Mouse (Mus musculus) embryo, embryonic 11.5 days (tissue): ENCODE results near the gene Rnf10.

ENCODE experiments used
- DNase-seq: peaks from one replicate; pipeline ENCODE4 v3.0.0-alpha.2; 2012; ENCODE audit warnings: low read depth, low spot score

The Rnf10 gene

DNA sequence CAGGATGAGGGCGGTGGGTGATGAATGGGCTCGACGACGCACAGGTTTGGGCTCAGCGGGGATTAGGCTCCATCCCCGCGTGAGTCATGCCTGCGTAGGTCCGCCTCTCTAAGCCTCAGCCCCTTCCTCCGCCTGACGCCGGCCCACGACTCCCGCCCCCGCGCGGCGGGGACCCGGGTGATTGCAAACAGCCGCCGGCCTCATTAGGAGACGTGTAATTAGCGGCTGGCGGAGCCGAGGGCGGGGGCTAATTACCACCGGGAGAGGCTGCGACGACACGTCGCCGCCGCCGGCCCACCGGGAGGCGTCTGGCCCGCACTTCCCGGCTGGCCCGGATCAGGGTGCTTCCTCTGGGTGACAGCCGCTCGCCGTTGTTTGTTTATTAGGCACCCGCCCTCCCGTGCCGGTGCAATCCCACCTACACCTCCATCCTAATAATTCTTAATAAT, 37.4 kb downstream of the Rnf10 start:
- no peak for DNase-seq

DNA sequence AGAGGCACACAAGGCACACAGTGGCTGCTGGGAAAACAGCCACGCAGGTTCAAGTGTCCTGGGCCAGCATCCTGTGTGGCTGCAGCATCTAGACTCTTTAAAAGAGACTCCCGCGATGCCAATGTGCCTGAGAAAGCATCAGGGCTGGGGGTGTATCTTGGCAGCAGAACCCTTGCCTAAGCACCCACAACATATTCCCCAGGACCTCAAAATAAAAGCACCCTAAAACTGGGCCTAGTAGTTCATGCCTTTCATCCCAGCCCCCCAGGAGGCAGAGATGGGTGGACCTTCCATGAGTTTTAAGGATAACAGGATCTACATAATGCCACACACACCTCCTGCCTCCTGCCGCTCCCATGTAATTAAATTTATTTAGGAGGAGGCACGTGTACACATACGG, 38.2 kb downstream of the Rnf10 start:
- DNase-seq: no peak

DNA sequence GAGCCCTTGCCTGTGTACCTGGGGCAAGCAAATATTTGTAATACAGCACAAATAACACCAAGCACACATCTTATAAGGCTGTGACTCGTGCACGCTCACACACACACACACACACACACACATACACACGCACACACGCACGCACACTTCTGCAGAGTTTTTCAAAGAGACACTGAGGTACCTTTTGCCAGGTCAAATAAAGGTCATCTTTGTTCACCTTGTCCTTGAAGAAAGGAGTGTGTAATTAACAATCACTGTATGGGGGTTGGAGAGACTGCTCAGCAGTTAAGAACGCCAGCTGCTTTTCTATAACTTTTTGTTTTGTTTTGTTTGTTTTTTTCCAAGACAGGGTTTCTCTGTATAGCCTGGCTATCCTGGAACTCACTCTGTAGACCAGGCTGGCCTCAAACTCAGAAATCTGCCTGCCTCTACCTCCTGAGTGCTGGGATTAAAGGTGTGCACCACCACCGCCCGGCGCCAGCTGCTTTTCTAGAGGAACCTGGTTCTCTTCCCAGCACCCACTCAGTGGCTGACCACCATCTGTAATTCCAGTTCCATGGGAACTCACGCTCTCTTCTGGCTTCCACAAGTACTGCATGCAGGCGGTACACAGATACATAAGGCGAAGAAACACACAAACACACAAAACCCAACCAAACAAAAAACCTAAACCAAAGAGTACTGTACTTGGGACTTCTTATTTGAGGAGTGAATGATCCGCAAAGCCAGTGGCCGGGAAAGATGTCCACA, 39.5 kb downstream of the Rnf10 start:
- DNase-seq: no peak

DNA sequence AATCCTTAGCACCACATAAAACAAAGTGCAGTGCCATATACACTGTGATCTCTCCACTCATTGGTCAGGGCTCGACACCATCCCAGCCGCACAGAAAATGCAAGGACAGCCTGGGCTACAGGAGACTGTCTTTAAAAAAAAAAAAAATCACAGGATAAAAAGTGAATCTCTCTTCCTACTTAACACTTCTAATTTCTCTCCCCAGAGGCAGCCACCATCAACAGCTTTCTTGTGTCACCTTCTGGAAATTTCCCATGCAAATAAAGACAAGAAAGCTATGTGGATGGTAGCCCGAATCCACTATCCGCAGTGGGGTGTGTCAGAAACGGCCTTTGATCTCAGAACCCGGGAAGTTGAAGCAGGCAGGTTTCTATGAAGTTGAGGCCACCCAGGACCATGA, 40.2 kb downstream of the Rnf10 start:
- no peak for DNase-seq

DNA sequence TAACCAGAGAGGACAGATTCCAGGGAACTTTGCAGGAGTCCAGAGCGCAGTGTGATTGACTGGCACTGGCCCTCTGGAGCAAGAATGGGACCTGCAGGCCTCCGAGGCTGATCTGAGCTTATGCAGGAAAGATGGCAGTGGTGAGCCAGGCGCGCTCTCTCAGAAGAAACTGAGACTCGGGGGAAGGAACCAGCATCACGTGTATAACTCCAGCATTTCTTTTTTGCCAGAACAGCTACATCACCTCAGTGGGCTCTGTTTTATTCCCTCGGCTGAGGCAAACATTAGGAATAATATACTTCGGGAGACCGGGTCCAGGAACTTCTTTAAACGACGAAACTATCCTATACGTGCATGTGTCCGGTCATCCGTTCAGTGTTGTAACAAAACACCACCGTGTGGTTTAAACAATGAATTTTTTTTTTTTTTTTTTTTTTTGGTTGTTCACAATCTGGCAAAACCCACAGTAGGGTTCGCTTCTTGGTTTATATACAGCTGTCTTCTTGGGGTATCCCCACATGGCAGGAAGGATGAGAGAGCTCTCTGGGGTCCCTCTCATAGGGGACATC, 41.1 kb downstream of the Rnf10 start:
- DNase-seq: no peak

DNA sequence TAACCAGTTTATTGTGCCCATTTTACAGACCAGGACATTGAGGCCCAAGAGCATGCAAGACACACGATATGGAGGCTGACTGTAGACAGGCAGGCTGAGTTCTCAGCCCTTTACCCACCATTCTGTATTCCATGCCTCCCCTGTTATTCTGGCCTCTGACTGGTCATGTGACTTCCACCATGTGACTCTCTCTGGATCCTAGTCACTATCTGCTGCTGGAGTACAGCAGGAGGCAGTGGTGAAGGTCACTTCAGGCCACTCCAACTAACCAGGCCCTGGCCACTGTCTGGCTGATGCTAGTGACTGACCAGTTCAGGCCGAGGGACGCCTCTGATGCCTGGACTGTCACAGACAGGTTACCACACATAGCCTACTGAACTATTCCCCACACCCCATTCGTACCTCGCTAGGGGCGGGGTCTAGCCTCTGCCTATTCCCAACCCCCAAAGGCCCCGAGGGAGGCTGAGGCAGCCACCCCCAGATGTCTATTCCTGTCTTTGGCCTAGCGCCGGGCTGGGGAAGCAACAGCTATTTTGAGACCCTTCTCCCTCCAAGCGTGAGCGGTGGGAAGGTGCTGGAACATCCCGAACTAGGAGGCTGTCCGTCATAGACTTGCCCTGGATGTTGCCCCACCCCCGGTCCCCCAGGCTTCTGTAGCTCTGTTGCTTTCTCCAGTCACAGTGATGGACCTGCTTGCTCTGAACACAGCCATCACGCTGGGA, 41.7 kb downstream of the Rnf10 start:
- DNase-seq: no peak

DNA sequence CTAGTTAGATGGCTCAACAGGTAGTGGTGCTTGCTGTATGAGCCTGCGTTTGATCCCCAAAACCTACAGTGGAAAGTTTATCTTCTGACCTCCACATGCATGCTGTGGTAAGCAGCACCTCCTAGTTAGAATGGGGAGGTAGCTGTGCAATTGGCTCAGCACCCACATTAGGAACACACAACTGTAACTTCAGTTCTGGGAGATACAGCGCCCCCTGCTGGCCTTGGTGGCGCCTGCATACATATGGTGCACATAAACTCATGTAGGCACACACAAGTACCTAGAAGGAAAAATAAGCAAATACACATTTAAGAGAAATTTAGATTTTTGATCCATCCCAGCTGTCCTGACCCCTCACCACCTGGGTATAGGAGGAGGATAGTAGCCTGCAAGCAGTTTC, 50.2 kb downstream of the Rnf10 start:
- no peak for DNase-seq

DNA sequence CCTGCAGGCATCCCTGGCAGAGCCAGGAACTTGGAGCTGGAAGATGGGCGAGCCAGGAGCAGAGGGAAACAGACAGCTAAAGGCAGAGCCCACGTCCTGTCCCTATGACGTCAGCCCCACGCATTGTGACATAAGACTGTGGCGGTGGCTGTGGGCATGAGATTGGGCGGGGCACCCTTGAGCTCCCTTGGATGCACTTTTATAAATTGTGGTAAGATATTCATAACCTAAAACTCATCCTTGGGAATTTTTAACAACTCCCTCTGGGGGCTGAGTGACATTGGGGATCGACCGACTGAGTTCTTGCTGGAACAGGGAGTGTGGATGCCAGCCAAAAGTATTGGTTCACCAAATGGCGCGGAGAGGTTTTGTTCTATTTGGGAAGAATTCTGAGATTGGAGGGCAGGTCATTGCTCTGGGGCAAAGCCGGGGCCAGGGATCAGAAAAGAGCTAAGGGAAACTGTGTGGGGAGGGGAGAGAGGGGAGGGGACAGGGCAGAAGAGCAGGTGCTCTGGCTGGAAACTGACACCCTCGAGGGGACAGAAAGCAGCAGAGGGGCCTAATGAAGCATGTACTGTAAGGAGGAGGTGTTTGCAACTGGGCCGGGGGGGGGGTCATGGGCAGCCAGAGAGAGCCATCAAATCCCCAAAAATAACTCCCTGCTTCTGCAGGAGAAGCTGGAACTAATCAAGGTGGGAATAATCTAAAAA, 51.6 kb downstream of the Rnf10 start:
- no peak for DNase-seq

DNA sequence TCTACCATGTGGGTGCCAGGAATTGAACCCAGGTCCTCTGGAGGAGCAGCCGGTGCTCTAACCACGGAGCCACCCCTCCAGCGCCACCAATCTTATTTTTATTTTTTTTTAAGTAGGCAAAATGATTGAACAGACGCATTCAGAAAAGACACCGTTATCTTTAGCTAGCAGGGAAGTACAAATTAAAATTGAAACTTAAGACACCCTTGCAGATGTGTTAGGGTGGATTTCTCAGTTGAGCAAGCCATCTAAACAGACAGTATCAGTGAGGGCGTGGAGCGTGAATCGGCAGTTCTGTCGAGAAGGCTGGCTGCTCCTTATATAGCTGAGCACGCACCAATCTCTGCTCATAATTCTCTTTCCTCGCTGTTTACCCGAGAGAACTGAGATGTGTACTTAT, 54.7 kb downstream of the Rnf10 start:
- no peak for DNase-seq

DNA sequence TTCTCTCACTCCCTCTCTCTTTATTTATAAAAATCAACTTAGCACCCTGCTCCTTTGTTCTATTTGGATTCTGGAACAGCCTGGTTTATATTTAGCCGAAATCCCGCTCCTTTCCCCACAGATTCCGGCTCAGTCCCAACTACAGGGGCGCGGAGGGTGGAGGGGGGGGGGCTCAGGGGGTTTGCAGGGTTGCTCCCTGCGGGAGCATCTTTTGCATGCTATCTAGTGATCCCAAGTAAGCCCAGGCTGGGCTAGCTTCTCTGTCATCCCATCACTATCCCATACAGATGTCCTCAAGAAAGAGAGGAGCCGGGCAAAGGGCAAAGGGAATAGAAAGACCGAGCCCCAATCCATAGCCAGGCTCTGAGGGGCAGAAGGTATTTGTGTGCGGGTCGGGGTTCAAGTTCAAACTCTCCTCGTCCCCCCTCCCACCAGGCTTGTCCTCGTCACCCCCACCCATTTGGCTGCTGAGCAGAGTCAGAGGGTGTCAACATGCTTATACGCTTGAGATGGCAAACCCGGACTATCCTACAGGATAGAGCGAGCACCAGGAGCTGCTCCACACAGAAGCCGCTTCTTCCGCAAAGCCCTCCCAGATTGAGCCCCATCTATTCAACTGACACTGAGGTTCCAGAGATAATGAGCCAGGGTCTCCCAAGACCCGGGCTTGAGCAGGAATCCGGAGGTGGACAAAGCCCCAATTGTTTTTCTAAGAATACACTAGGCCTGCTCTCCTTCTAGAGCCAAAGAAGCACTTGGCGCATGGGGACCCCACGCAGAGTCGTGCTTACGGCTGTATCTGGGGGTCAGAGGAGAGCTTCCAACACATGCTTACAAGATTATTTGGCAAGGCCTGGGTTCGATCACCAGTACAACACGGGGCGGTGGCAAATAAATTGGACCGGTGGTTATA, 57.2 kb downstream of the Rnf10 start:
- DNase-seq: no peak

DNA sequence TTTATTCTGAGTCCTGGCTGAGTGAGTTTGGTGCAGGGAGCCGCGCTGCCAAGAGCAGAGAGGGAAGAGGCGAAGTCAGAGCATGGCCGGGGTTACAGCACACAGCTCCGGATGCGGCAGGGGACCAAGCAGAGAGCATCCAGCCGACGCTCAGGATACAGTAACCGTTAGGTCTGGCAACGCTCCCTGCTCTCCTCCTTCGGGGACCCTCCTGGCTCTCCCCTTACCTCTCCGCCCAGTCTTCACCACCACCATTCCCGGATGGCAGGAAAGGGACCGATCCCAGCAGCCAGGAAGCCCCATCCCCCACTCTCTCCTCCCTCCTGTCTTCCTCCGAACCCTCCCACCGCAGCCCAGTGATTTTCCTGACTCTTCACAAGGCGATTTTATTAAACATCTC, 57.8 kb downstream of the Rnf10 start:
- DNase-seq: no peak

DNA sequence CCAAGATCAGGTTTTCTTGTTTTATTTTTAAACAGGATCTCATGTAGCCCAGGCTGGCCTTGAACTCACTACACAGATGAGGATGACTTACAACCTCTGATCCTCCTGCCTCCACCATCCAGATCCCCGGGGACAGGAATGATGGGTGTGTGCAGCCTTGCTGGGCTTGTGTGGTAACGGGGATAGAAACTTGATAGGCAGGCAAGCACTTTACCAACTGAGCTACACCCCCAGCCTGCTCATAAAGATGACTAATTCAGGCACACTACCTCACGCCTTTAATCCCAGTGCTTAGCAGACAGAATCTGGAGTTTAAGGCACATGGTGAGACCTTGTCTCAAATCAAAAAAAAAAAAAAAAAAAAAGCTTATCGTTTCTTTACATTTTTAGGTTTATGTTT, 59.8 kb downstream of the Rnf10 start:
- no peak for DNase-seq

DNA sequence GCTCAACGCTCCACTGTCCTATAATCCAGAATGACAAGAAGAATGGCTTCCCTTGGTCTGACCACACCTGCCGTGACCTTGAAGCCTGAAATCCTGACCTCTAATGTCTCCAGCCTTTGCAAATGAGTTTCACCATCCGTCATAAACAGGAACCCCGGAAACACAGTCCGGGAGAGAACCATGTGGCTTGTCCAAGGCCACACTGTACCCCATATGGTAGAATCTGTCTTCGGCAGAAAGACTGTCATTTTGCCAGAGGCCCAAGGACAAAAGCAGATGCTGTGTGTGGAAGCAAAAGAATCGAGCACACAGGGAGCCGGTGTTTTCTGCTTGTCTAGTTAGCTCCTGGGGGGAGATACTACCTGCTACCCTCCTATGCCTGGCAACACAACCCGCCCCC, 60.2 kb downstream of the Rnf10 start:
- no peak for DNase-seq

DNA sequence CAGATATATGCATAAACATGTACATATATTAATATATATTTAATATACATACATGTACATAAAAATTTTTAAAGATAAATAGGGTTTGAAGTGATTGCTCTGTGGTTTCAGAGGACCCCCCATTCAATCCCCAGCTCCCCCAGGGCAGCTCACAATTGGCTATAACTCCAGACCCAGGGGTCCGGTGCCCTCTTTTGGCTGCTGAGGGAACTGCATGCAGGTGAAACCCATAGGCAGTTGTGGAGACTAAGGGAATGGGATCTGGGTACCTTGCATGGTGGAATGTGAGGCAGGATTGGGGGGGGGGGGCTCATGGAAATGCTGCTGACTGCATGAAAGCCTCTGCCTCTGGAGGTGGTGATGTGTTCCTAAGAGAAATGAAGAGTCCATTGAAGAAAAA, 62.3 kb downstream of the Rnf10 start:
- DNase-seq: no peak

DNA sequence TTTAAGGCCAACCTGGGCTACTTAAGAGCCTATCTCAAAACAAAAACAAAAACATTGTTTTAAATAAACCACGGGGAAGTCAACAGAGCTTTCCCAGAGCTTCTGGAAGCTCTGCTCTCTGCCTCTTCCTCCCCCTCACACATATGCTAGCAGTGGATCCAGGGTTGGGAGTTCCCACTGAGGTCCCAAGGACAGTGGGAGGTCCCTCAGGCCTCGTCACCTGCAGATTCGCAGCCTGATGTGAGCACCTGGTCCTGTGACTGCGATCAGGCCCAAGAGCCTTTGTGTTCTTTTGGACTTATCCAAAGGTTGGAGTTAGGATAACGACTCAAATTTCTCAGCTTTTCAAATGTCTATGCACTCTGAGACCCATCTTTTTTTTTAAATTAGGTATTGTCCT, 64.1 kb downstream of the Rnf10 start:
- no peak for DNase-seq

DNA sequence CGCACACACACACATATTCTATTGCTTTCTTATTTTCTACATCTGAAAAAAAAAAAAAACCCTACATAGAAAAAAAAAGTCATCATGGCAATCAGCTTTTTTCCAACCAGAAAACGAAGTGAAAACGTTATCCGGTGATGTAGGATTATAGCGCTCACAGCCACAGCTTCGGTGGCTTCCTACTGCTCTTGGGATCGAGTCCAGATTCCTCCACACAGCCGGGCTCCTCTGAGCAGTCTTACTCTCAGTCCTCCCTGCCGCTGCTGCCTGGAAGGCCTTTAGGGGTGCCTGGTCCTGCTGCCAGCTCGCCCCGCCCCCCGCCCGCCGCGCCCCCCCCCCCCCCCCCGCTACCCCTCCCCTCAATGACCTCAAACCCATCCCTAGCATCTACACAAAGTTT, 64.8 kb downstream of the Rnf10 start:
- DNase-seq: no peak

DNA sequence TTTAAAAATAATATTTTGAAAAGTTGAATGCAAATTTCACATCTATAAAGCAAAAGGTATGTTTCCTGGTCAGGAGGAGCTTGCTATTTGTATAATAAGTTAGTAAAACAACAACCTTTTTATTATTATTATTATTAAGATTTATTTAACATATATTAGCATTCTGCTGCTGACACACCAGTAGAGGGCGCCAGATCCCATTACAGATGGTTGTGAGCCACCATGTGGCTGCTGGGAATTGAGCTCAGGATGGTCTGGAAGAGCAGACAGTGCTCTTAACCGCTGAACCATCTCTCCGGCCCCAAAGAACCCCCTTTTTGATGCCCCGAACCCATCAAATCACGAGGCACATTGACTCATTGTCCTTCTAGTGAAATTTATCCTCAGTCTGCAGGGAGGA, 65.5 kb downstream of the Rnf10 start:
- no peak for DNase-seq

DNA sequence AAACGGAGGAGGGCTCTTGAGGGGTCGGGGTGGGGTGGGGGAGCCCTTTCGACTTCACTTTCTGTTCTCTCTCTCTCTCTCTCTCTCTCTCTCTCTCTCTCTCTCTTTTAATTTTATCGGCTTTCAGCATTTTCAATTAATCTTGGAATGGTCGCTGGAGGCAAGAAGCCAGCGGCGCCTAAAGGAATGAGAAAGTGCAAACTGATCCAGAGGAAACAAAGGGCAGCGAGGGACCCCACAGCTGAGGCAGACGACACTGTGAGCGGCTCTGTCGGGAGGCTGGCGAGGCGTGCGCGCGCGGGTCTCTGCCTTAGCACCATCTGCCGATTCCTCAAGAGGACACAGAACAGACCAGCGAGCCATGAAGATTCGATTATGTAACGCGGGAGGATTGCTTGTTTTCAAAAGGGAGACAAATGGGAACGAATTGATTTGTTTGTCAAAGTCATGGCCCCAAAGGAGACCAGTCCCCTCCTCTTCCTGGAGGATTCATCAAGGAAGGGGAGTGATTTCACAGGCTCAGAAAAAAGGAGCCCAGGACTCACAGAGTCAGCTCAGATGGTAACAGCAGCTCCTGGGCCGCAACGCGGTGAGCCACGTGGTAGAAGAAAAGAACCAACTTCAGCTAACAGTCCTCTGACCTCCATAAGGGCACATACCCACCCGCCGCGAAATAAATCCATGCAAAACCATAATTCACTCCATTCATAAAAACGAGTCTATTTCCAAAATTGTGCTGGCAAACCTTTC, 68.0 kb downstream of the Rnf10 start:
- no peak for DNase-seq

DNA sequence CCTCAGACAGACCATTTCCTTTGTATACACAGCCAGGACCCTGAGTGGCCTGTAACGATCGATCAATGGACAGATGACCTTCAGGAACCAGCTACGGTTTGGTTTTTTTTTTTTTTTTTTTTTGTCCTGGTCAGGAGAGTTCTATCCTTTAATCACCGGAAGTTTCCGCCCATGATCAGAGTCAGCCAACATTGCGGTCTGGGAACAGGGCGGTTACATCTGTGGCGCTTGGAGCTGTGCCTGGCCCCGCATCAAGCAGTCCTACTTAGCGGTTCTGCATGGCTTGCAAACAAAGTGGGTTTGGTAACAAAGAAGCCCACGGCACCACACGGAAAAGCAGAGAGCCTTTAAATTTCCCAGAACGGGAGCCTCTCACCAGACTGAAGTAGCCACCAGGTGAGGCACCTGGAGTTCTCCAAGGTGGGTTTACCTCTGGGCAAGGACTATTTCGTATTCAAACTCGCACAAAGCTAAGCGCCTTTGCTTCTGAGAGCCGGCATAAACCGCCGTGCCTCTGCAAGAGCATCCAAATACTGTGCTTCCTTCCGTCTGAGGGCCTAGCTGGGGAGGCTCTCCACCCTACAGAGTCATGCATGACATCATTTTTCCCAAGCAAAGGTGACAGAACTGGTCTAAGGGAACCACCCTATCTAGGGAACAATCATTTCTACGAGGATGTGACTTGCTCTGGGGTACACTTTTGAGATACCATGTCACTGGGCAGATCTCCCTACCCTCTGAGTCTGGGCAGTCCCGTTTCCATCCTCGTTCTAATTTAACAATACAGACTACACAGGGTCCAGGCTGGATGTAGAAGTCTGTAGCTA, 68.8 kb downstream of the Rnf10 start:
- DNase-seq: no peak
